Mouse (Mus musculus) testis, postnatal 10 days (tissue): ENCODE results near the gene Ptx4.
A peak's percentile ranks its signal among the peaks of the same experiment; 100 is the strongest.

Source experiments
- DNase-seq: peaks from one replicate; pipeline ENCODE4 v3.0.0; 2021; ENCODE audit warnings: low spot score

Ptx4 gene

DNA sequence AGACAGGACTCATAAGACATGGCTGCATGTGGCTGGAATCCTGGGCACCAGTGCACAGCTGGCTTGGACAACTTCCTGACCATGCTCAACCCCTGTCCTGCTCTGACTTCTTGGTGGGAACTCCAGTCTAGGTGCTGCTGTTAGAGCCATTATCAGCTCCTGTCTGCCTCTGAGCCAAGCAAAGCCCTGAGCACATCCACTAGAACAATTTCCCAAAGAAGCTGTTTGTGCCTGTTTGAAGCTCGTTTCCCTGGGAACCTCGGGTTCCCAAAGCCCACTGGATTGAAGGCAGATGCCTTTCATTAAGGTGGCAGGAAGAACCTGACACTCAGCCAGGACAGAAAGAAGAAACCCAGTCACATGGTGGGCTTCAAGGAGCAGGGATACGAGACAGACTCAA lies at the start of gene Ptx4:
Gene Ptx4 (plus strand): TSS at position 355 of the 400 bp plus-strand sequence.
- no peak for DNase-seq

DNA sequence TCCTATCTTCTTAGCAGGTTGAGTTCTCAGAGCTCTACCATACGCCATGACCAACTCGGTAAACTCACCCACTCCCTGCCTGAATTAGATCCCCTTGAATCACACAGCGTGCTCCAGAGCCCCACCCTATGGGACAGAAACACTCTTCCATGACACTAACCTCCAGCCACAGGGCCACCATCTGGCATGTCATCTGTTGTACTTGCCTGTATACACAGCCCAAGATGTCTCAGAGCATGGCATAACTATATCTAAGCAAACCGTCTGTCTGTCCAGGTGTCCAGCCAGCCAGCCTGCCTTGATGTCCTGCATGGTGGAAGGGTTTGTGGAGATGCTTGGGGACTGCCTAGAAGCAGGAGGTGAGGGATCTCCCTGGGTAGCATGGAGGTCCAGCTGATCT lies 43.7 kb upstream of the Ptx4 start:
- DNase-seq: no peak

DNA sequence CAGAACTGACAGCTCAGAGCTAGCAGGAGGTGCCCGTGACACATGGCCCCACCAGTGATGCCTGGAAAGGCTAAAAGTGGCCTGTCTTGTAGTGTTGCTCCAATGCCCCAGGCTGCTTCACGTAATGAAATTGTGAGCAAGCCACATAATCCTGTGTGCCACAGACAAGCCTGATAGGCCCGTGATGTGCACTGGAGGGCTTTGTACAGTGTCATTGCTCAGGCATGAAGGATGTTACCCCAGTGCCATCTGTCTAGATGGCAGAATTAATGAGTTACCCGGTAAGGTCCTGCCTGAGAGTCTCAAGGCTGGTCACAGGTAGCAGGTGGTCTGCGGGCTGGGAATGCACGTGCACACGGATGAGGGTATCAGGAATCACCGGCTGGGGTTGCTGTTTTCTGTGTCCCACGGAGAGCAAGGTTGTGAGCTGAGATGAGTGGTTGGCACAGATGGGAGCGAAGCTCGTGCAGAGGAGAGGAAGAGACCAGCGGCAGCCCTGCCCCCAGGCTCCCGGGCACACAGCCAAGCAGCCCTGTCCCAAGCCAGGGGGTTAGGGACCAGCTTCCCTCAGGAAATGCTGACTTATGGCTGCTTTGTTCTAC lies 42.7 kb upstream of the Ptx4 start:
- DNase-seq: peak; percentile 85

DNA sequence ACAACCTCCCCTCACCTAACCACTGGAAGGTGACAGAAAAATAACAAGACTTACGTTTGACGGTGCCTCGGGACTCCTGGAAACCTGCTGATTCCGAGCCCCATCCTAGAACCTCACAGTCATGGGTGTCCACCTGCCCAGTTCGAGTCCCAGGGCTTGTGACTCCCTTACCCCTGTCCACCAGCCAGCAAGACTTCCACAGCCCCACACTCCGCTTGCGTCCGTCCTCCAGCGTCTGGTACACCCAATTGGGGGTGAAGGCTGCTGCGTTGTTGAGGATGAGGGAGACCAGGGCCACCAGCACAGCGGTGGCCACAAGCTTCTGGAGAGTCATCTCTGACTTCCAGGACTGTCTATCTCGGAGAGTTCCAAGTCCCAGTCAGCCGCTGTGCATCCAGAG lies 40.4 kb upstream of the Ptx4 start:
- DNase-seq: no peak

DNA sequence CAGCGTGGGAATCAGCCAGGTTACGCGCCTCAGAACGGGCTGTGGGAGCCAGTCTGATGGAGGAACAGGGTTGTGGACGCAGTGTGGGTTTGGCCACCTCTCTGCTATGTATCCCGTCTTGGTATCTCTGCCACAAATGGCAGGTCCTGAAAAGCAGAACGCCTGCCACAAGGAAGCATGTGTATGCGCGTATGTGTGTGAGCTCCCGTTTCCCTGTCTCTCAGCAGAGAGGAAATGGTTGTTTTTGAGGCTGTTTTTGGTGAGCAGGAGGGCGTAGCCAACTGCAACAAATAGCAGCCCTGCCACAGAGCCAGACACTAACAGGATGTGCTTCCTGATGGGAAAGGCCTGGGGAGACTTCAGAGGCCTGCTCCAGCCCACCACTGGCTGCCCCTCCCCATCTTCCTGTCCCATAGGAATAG lies 39.6 kb upstream of the Ptx4 start:
- no peak for DNase-seq

DNA sequence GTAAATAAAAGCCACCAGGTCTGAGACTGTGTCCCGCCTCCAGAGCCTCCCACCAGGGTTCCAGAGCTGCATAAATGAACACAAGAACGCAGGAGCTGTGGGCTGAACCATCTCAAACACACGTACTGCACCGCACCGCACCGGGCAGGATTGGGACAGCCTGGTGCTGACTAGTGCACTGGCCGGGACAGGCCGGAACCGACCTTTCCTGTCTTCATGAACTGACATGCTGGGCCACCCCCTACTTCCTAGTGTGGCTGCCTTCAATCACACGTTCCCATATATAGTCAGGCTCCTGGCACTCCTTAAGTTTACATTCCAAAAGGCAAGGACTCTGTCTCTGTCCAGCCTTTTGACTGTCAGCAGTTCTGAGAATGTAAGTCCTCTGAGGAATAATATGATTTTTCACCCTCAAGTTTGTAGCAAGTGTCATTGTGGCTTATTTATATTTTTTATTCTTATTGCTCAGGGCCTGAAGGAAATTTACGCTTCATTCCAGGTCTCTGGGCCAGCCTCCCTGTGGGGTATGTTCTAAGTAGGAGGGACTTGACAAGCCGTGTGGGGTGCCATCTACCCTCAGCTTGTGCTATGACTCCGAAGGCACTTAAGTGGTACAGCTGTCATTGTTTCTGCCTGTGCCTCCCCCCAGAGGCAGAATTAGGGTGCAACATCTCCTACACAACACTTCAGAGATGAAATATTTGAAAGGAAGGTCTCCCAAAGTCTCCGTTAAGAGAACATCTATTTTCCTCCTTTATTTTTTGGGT lies 38.3 kb upstream of the Ptx4 start:
- DNase-seq: no peak

DNA sequence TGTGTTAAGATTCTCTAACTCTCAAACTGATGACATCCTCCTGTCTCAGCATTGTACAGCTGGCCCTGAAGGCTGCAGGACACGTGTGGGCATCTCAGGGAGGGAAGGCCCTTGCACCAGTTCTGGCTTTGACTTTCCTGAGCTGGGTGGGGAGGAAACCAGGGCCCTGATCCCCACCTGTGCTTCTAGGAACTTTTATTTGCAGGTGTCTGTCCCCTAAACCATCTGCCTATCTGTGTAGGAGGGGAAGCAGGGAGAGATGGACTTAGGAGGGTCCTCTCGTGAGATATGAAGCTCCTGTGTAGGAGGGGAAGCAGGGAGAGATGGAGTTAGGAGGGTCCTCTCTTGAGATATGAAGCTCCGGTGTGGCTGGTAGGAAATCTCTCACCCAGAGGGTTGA lies 37.7 kb upstream of the Ptx4 start:
- DNase-seq: no peak

DNA sequence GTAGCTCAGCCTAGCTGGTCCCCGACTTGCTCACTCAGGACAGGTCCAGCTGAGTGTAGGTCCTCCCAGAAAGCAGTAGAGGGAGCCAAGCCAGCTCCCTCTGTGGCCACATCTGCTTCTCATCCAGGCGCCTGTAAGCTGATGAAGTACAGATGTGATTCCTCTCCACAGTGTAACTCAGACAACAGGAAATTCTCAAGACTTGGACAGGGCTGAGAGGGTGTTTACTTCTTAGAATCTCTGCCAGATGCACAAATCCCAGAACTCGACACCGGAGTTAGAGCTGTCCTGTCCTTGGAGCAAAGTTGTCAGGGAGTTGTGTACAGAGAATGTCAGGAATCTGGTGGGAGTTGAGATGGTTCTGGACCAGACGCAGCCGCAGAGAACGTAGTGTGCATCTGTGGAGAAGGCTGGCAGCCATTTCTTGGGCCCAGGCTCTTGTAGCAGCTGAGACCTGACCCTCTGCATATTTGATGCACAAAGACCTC lies 37.1 kb upstream of the Ptx4 start, which contains the start of gene Tmem204:
Gene Tmem204 (minus strand): TSS at position 148 of the 488 bp plus-strand sequence.
- DNase-seq: peak; percentile 63

DNA sequence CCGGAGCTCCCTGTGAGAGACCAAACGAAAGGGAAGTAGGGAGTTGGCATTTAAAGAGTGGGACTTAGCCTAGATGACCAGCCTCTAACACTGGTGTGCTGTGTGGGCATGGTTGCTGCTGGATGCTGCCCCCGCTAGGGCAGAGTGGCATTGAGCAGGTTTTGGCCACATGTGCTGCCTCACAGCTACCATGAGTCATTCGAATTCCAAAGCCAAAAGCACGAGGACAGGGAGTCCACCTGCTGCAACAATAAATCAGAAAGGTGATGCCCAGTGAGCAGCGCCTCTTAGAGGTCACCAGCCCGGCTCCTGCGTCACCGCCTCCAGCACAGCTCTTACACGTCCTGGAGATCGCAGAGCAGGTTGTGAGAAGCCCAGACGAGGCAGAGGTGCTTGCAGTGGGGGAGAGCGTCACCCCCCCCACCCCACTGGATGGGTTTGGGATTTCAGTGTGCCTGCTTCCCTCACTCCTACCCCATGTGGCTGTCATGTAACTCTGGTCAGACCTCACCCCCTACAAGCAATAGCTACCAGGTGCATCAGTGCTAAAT lies 35.6 kb upstream of the Ptx4 start:
- no peak for DNase-seq

DNA sequence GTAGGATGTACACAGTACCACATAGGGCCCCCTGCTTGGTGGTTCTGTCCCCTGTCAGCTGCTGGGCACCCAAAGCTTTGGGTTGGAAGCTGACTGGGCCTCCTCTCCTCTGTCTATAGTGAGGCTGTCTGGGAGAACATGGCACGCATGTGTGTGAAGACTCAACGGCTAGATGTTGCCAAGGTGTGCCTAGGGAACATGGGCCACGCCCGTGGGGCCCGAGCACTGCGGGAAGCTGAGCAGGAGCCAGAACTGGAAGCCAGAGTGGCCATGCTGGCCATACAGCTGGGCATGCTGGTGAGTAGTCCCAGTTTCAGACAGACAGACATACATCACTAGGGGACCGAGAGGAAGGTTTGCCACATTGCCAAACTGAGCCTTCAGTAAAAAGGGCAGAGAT lies 33.8 kb upstream of the Ptx4 start:
- no peak for DNase-seq

DNA sequence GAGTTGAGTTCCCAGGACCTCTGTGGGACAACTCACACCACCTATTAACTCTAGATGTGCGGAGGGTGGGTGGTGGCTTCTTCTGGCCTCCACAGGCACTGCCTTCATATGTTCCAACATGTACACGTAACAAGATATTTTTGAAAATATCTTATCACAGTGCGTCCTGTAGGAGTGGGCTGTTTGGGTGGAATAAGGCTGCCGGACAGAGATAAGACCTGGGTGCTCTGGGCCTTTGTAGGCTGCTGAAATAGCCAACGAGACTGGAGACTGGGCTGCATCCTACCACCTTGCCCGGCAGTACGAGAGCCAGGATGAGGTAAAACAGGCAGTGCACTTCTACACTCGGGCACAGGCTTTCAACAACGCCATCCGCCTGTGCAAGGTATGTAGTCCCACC lies 31.4 kb upstream of the Ptx4 start:
- no peak for DNase-seq

DNA sequence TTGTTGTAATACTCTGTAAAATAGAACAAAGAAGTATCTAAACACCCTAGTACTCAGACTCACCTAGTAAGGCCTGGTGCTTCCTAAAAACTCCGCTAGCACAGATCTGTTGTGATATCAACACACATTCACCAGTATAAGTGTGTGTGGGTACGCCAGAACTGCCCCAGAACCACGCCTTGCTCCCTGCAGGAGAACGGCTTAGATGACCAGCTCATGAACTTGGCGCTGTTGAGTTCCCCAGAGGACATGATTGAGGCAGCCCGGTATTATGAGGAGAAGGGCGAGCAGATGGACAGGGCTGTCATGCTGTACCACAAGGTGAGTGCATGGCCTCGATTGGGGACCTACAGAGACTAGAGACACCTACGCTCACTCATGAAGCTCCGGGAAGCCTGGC lies 30.1 kb upstream of the Ptx4 start:
- DNase-seq: no peak

DNA sequence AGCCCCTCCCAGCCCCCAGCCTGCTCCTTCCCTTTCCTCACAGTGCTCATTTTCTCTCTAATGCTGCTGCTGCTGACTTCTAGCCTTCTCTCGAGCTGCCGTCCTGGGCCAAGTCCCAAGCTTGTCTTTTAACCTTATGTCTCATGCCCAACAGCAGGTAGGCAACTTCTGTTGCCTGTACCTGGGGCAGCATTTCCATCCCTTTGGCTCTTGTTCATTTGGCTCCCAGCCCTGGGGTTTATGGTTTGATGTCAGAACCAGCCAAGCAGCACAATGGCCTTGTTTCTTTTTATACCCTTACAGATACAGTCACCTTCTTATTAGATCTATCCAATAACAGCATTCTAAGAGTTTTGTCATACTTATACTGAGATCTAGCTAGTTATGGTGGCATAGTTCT lies 24.3 kb upstream of the Ptx4 start:
- no peak for DNase-seq

DNA sequence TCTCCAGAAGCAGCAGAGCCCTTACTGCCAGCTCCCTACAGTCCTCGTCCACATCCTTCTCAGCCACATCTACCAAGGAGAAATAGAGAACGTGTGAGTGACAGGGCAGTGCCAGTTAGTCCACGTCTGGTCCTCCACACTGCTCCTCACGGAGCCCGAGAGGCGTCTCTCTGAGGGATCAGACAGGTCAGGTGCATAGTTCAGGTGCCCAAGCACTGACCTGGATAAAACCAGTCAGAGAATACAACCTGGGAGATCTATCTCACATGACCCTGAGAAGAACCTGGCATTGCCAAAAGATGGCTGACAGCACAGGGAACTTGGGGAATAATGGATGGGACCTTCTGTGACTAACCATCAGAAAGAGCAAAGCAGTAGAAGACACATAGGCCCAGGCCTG lies 20.5 kb upstream of the Ptx4 start:
- no peak for DNase-seq

DNA sequence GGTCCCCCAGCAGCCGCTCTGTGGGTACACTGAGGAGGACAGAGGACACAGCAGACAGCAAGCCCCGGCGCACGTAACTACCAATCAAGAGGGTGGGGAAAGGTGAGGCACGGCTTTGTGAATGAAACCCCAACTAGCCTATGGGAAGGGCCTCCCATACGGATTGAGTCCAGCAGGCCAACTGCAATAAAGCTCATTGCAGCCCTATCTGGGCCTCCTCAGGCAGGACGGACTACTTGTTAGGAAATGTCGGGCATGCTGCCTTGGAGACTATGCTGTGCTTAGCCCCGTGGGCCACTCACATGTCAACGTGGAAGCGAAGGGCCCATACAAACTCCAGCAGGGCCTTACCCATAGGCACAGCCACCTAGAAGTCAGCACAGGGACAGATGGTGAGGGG lies 19.2 kb upstream of the Ptx4 start:
- DNase-seq: no peak

DNA sequence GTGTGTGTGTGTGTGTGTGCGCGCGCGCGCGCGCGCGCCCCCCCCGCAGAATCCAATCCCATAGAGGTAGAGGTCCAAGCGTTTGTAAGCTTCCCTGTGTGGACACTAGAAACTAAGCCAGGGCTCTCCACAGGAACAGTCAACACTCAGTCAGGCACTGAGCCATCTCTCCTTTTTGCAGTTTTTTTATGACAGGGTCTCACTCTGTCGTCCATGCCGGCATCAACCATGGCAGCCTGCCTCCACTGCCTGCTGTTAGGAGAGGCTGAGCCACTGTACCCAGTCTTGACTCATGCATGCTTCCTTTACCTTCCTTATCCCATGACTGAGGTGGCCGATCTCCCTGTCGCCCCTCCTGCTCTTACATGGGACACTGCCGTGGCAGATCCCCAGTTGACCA lies 12.8 kb upstream of the Ptx4 start:
- DNase-seq: no peak

DNA sequence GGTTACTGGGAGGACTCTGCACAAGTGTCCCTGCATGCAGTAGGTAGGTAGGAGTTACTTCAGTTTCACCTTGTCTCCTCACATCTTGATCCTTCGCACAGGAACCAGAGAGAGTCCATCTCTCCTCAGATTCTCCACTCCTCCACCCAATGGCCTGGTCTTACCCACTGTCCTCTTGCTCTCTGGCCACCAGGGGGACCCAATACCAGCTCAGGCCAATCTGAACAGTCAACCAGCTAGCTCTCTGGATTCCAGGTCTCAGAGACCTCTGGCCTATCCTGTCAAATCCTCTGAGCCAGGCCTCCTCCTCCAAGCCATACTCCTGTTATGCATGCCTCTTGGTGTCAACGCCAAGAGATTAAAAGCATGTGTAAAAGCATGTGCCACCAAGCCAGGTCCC lies 11.0 kb upstream of the Ptx4 start:
- peak; percentile 61 for DNase-seq

DNA sequence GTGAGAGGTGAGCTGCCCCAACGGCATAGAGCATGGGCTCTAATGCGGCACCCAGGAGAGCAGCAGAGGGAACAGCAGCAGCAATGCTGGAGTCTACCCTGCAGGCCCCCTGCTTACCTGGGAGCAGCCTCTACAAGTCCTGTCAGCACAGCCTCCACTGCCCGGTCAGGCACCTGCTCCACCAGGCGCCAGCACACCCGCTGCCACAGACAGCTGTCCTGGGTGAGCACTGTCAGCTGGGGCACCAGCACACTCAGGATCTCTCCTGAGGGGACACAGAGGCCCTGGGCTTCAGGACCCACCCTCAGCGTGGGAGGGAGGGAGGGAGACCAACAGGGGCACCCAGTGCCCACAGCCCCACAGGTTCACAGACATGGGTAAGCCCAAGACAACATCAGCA lies 10.0 kb upstream of the Ptx4 start:
- DNase-seq: no peak

DNA sequence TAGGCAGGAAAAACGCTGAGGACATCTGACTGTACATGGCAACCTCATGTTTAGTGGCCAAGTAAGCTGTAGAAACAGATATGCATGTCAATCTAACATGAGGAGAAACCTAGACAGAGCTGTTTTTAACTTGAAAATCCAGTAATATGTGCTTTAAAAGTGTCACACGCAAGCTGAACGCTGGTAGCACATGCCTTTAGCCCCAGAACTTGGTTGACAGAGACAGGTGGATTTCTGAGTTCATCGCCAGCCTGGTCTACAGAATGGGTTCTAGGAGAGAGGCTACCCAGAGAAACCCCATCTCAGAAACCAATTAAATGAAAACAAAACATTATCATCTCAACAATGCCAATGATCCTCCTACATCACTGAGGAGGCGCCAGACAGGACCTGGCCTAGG lies 9.3 kb upstream of the Ptx4 start:
- no peak for DNase-seq

DNA sequence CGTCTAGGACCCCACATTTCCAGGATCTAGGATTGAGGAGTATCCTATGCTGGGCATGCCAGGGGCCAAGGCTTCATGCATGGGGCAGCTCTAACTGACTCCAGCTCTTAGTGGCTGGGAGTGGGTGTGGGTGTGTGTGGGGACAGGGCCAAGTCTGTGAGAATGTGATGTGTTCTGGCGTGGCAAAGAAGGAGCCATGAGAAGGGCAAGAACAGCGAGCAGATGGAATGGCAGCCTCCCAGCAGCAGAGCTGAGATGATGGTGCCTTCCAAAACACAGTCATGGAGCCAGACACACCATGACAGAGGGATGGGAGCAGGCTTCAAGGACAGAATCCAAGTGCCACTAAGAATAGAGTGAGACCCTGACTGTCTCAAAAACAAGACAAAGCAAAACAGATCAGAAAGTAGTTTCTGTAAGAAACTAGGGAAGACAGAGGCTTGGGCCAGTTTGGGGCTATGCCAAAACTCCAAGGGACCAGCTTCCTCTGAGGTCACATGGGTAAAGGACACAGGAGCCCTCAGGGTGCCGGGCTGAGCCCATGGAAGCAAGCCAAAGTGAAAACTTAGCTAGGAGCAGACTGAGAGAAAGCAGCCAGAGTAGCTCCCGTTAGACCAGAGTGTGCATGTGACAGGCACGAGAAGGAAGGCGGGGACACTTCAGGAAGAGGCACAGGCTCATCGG lies 8.7 kb upstream of the Ptx4 start:
- DNase-seq: no peak

DNA sequence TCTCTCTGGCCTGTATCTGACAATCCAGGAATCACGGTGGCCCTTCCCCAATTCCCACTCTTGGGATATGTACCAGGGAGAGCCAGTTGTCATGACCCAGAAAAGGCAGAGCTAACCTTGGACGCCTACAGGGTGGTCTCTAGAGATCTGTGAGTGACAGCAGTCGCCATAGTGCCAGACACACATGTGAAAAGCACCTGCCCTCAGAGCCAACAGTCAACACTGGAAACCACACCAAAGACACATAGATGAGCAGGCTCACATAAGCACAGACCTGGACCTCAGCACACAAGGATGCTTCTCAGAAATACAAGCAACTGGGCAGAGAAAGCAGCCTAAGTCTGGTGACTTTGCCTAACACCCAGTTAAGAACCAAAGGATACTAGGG lies 8.1 kb upstream of the Ptx4 start:
- no peak for DNase-seq

DNA sequence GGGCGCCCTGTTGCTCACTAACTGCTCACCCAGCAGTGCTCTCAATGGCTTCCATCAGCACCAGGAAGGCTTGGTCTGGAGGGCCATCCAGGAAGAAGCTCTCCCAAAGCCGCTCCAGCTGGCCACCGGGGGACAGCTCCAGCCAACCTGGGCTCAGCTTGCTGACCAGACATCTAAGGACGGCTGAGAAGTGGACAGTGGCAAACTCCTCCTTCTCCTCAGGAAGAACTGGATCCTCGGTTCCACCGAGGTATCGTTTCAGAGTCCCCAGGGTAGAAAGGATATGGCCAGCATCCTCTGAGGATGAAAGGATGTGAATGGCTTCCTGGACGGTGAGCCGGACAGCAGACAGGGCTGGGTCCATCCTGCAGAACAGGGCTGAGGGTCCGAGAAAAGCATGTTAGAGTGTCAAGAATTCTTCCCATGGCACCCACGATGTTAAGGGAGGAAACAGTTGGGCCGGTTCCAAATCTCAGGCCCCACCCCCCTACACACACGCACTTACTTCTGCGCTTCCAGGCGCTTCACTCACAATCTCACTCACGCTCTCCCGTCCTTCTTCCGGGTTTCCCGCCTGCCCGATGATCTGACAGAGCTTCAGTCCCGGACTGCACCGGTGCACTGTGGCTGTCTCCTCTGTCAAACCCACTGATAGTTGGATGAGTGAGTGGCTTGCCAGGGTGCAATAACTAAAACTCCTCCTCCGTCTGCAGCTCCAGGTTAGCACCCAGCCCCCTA lies 5.5 kb upstream of the Ptx4 start:
- DNase-seq: peak; percentile 67
